Mouse (Mus musculus) urinary bladder, adult 2 months (tissue): Measurements from ENCODE around the gene Rexo2. TPM values are rescaled to one million over a fixed set of nuclear protein-coding genes. Genes with fewer than 3 reads are reported as not detected.

ENCODE experiments used
- polyA plus RNA-seq: library from polyadenylated mRNA; depleted of rRNA; stranded (reverse); fragments of >200 nt; gene quantifications from 2 replicates; pipeline ENCODE4 v1.2.3, GENCODE M21; 2012; rRNA removed

Gene Rexo2
- polyA plus RNA-seq, 1 experiment = 443 TPM

Other genes with a start within 250 kb of the Rexo2 start
- 2.3 and 3.0 TPM in 2 replicates for gene Nxpe2, start 127.2 kb downstream of the Rexo2 start, polyA plus RNA-seq
- 53.6 and 58.4 TPM in 2 replicates for gene Rbm7, start 14.7 kb upstream of the Rexo2 start, polyA plus RNA-seq
- 26.3 and 29.8 TPM in 2 replicates for gene Gm5617, start 14.8 kb upstream of the Rexo2 start, polyA plus RNA-seq
- gene Nnmt, start 124.5 kb upstream of the Rexo2 start, polyA plus RNA-seq = 5.0 and 8.2 TPM in 2 replicates